10 mouse cellular contexts compared by ENCODE assay signal in the genomic region with DNA sequence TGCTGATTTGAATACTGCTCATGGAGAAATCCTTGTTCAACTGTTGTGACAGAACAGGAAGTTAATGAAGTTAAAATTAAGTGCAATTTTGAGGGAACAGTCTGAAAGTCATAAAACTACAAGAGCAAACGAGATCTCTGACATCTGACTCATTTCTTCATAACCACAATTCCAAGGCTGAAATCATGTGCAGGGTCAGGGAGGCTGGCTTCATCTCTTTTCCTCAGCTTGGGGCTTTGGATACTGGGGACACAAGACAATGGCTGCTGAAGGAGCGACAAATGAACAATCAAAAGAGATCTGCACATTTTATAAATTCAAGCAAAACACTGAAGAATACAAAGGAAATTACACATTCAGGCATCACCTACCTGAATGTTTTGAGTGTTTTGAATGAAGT.
"Had no signal": no experiment of that assay in that cellular context is flagged by ENCODE, and none has a peak within 500 bp of the region (broad histone marks: within the 10 kb centered on the region; RNA-seq: fewer than 3 reads in every experiment).

No protein-coding gene starts in this region.

- DNase-seq: kidney, adult 8-10 months; layer of hippocampus, adult 9-11 months; layer of hippocampus, postnatal 36 days; retina, postnatal 1 day; right cerebral cortex, postnatal 4 days; spleen, adult 18-20 months; thymus, adult 18-20 months; thymus, postnatal 14 days had no signal

- ATAC-seq: liver, embryonic 12.5 days; midbrain, embryonic 16.5 days had no signal
